Mouse (Mus musculus): ENCODE results near the gene Myb.

- TF ChIP-seq POLR2A (IDR thresholded peaks at IDR 0.05; ENCODE audit: borderline replicate concordance, insufficient read depth, low read length) = no peak
- no peak for TF ChIP-seq CTCF (IDR thresholded peaks at IDR 0.05; ENCODE audit: borderline replicate concordance, insufficient read depth, low read depth, low read length)
These were observed 45.4 kb upstream of the Myb start for GRCm38 (mm10) chr10:21206232-21206631.
